Mouse (Mus musculus) thymus, postnatal 14 days (tissue): Measurements from ENCODE around the gene Tubb2b.

Experiments
- DNase-seq: peaks from one replicate; pipeline ENCODE4 v3.0.0; 2021

Tubb2b gene

GRCm38 (mm10) chr13:34105364-34105763, 24.9 kb downstream of the Tubb2b start:
- no peak for DNase-seq

- no peak for DNase-seq
Observed at GRCm38 (mm10) chr13:34101908-34102307, 28.4 kb downstream of the Tubb2b start.

GRCm38 (mm10) chr13:34101247-34101646, 29.0 kb downstream of the Tubb2b start:
- no peak for DNase-seq

GRCm38 (mm10) chr13:34100733-34101132, 29.5 kb downstream of the Tubb2b start:
- DNase-seq: no peak

GRCm38 (mm10) chr13:34097086-34097485, 33.2 kb downstream of the Tubb2b start:
- DNase-seq: no peak

- DNase-seq: no peak
Observed at GRCm38 (mm10) chr13:34096455-34096854, 33.8 kb downstream of the Tubb2b start.

GRCm38 (mm10) chr13:34095542-34096435, 34.5 kb downstream of the Tubb2b start:
- peak; percentile 47 for DNase-seq

- DNase-seq: no peak
Observed at GRCm38 (mm10) chr13:34089358-34089757, 40.9 kb downstream of the Tubb2b start.

GRCm38 (mm10) chr13:34088871-34089288, 41.4 kb downstream of the Tubb2b start:
- peak; percentile 48 for DNase-seq

- DNase-seq: peak; percentile 40
Observed at GRCm38 (mm10) chr13:34088201-34088649, 42.0 kb downstream of the Tubb2b start.

GRCm38 (mm10) chr13:34087052-34087812, 43.0 kb downstream of the Tubb2b start:
- no peak for DNase-seq

- DNase-seq: no peak
Observed at GRCm38 (mm10) chr13:34084026-34084750, 46.1 kb downstream of the Tubb2b start.

GRCm38 (mm10) chr13:34081926-34082325, 48.3 kb downstream of the Tubb2b start:
- DNase-seq: no peak

- DNase-seq: no peak
Observed at GRCm38 (mm10) chr13:34079801-34080200, 50.5 kb downstream of the Tubb2b start.

- DNase-seq: no peak
Observed at GRCm38 (mm10) chr13:34078500-34079280, 51.6 kb downstream of the Tubb2b start.

GRCm38 (mm10) chr13:34077492-34078271, 52.6 kb downstream of the Tubb2b start, which contains the start of gene Tubb2a:
Gene Tubb2a (minus strand): TSS chr13:34078007.
- DNase-seq: peak; percentile 94
